ENCODE assay signal across 8 mouse cellular contexts in the genomic region with DNA sequence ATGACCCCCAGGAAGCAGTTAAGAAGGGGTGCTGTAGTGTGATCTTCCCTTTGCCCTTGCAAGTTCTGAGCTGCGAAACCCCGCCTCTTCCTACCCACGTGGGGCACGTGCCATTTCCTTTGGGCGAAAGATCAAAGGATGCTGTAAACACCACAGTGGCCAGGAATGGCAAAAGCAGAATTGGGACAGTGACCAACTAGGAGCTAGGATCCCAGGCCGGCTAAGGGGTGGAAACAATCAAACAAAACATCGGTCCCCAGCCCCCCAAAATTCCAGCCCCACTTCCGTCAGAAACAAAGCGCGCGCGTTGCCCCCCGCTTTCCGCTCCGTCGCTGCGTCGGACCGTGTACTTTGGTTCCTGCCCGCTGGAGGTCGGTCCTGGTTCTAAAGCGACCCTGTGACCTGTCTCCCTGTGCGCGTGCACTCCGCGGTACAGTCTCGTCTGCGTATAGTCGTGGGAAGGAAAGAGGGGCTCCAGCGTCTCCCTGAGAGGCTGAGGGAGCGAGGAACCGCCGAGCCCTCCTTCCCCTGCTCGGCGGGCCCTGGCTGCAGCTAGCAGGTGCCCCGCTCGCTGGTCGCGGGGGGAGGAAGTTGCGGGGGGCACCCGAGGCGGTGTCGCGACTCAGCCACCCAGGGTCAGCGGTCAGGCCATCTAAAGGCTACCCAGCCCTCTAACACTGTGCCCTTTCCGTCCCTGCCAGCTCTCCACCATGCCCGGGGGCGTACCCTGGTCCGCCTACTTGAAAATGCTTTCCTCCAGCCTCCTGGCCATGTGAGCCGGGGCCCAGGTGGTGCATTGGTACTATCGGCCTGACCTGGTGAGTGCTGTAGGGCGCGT. TPM values are rescaled to one million over a fixed set of nuclear protein-coding genes. Genes with fewer than 3 reads are reported as not detected.
DNase-seq lines count a peak whose midpoint lies in the region; ATAC-seq and TF ChIP-seq lines count a peak whose summit lies in the region.
"Not testable (repeated sequence)": the region's sequence is repeated elsewhere in the genome, so short reads cannot be mapped to it uniquely, and the experiment has no call there.

No protein-coding gene starts in this region.

- H3K27ac ChIP-seq in forebrain, embryonic 14.5 days (ENCODE audit: low read depth, low read length): peak overlapping the region; percentile 78
- peak overlapping the region; percentile 67 for H3K27ac ChIP-seq in neural tube, embryonic 14.5 days (ENCODE audit: low read depth, low read length)
- H3K27ac ChIP-seq in testis, adult 2 months (ENCODE audit: control insufficient read depth, insufficient read depth, low read depth, low read length): peak overlapping the region; percentile 84

- under 1% methylated on average over 50 of the region's 53 CpGs for WGBS in forebrain, embryonic 14.5 days
- under 1% methylated on average over 53 of the region's 53 CpGs for WGBS in neural tube, embryonic 14.5 days

- not testable (repeated sequence) for H3K27me3 ChIP-seq in forebrain, embryonic 14.5 days (replicated peaks; ENCODE audit: control insufficient read depth, insufficient read depth, low read length); neural tube, embryonic 14.5 days (ENCODE audit: control insufficient read depth, insufficient read depth, low read length); testis, adult 2 months (ENCODE audit: control insufficient read depth, insufficient read depth, low read length)

- peak; percentile 89 for DNase-seq in ES-CJ7 (ENCODE audit: low read depth, low spot score)
- peak; percentile 77 for DNase-seq in cerebellum, adult 11 months
- peak; percentile 78 for DNase-seq in forebrain, embryonic 14.5 days (ENCODE audit: low spot score)
- peak; percentile 78 to 86 for DNase-seq in heart, postnatal 14 days
- peak; percentile 67 to 84 for DNase-seq in layer of hippocampus, adult 18-20 months (ENCODE audit: low spot score in 2 of 2)
- DNase-seq in lung, adult 18-20 months: peak; percentile 72 to 76

- H3K9me3 ChIP-seq in forebrain, embryonic 14.5 days (replicated peaks; ENCODE audit: control insufficient read depth, low read length); neural tube, embryonic 14.5 days (ENCODE audit: control insufficient read depth, low read length): not testable (repeated sequence)

- peak; percentile 12; the same call in 1 of the 2 replicates for TF ChIP-seq POLR2A in testis, adult 2 months (IDR thresholded peaks at IDR 0.05; ENCODE audit: control insufficient read depth, low read depth, low read length)

- ATAC-seq in forebrain, embryonic 14.5 days: peak; percentile 93
- peak; percentile 95 for ATAC-seq in neural tube, embryonic 14.5 days (ENCODE audit: low read depth)

- H3K4me3 ChIP-seq in forebrain, embryonic 14.5 days (ENCODE audit: low read depth, low read length): peak overlapping the region; percentile 64
- peak overlapping the region; percentile 56 for H3K4me3 ChIP-seq in neural tube, embryonic 14.5 days (ENCODE audit: low read depth, low read length)
- H3K4me3 ChIP-seq in testis, adult 2 months (ENCODE audit: control insufficient read depth, low read depth, low read length): peak overlapping the region; percentile 90

- intact Hi-C loops in heart, postnatal 14 days (cut with DNase I): loop anchor here (2.0 kb wide), 1 partner anchor 15 kb away; no protein-coding TSS in a partner anchor

- TF ChIP-seq CTCF in testis, adult 2 months (IDR thresholded peaks at IDR 0.05; ENCODE audit: control insufficient read depth, insufficient read depth, insufficient replicate concordance, low read depth, low read length): not testable (repeated sequence)

- H3K9ac ChIP-seq in forebrain, embryonic 14.5 days (ENCODE audit: low read length): peak overlapping the region; percentile 85
- H3K9ac ChIP-seq in neural tube, embryonic 14.5 days (replicated peaks; ENCODE audit: low read depth, low read length): peak overlapping the region; percentile 76

- H3K36me3 ChIP-seq in forebrain, embryonic 14.5 days (ENCODE audit: control insufficient read depth, insufficient read depth, low read length); neural tube, embryonic 14.5 days (ENCODE audit: control insufficient read depth, insufficient read depth, low read length); testis, adult 2 months (ENCODE audit: control insufficient read depth, insufficient read depth, low read length): not testable (repeated sequence)

- H3K4me1 ChIP-seq in forebrain, embryonic 14.5 days (ENCODE audit: control insufficient read depth, insufficient read depth, low read length); neural tube, embryonic 14.5 days (ENCODE audit: control insufficient read depth, insufficient read depth, low read length); testis, adult 2 months (ENCODE audit: control insufficient read depth, insufficient read depth, low read length): not testable (repeated sequence)

- peak overlapping the region; percentile 61 for H3K4me2 ChIP-seq in forebrain, embryonic 14.5 days (ENCODE audit: low read length)
- peak overlapping the region; percentile 57 for H3K4me2 ChIP-seq in neural tube, embryonic 14.5 days (ENCODE audit: low read depth, low read length)

RNA-seq across cellular contexts. Expression of gene Hsp90b1, which starts 19.9 kb away (rescaled TPM):
- 248 and 269 TPM in 2 replicates for polyA plus RNA-seq in forebrain, embryonic 14.5 days (2014; fragmentation: Nextera tagmentation; extraction: Ambion mirVana)
- total RNA-seq in heart, postnatal 14 days (2021): 100 to 1,000 TPM; 220 to 280 TPM
- total RNA-seq in layer of hippocampus, adult 18-20 months (2021): 100 to 1,000 TPM; 331 to 352 TPM
- 246 and 273 TPM in 2 replicates for polyA plus RNA-seq in neural tube, embryonic 14.5 days (2014; fragmentation: Nextera tagmentation; extraction: Ambion mirVana)
- polyA plus RNA-seq in testis, adult 2 months (2012; rRNA removed): 107 and 172 TPM in 2 replicates

RNA-seq across cellular contexts. Expression of gene Ttc41, which starts 20.2 kb away (rescaled TPM):
- 0.99 and 1.5 TPM in 2 replicates for polyA plus RNA-seq in forebrain, embryonic 14.5 days (2014; fragmentation: Nextera tagmentation; extraction: Ambion mirVana)
- total RNA-seq in heart, postnatal 14 days (2021): 1 to 10 TPM; 1.4 TPM
- 1 to 10 TPM; 1.2 to 1.3 TPM for total RNA-seq in layer of hippocampus, adult 18-20 months (2021)
- 2.0 and 3.0 TPM in 2 replicates for polyA plus RNA-seq in neural tube, embryonic 14.5 days (2014; fragmentation: Nextera tagmentation; extraction: Ambion mirVana)
- polyA plus RNA-seq in testis, adult 2 months (2012; rRNA removed): 30.1 and 32.0 TPM in 2 replicates

Comparison
In these comparisons a context has a peak if more than half of its experiments do, and no peak if none do; other contexts are left out.
1. Peak in every context shown above with its lines: DNase-seq, ATAC-seq, H3K4me3 ChIP-seq and H3K27ac ChIP-seq.